Comparison of ENCODE assay signal across 18 mouse cellular contexts in the genomic region with DNA sequence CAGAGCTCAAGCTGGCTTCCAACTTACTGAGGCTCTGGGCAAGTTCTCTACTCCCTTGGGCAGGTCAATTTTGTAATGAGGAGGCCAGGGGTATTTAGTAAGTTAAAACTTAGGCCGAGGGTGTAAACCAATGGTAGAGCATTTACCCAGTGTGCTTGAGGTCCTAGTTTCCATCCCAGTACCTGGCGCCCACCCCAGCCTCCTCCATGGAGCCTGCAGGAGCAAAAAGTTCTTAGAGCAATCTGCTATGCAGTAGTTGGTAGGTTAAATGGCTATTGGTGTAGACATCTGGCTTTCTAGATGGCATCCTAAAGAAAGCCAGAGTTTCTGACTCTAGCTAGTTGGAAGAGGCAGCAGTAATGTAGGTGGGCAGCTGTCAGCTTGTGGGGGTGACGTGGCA. TPM values are rescaled to one million over a fixed set of nuclear protein-coding genes. Genes with fewer than 3 reads are reported as not detected.
A peak's percentile ranks its signal among the peaks of the same experiment; 100 is the strongest.
DNase-seq lines count a peak whose midpoint lies in the region; ATAC-seq and TF ChIP-seq lines count a peak whose summit lies in the region.
"Had no signal": no experiment of that assay in that cellular context is flagged by ENCODE, and none has a peak within 500 bp of the region (broad histone marks: within the 10 kb centered on the region; RNA-seq: fewer than 3 reads in every experiment).

No protein-coding gene starts in this region.

- 91% methylated on average over 3 of the region's 3 CpGs for WGBS in liver, embryonic 11.5 days
- WGBS in spleen, adult 2 months, result 92% methylated on average over 3 of the region's 3 CpGs

- H3K4me1 ChIP-seq in liver, embryonic 11.5 days (replicated peaks; ENCODE audit: control insufficient read depth, insufficient read depth, low read length), result peaks cover 9% of the 10 kb centered on the region
- H3K4me1 ChIP-seq in spleen, adult 2 months (ENCODE audit: control insufficient read depth, insufficient read depth, insufficient read length), result peaks cover 33% of the 10 kb centered on the region
- H3K4me1 ChIP-seq: forebrain, embryonic 15.5 days; hindbrain, embryonic 13.5 days had no signal

- ATAC-seq in frontal cortex, adult (ENCODE audit: low TSS enrichment), result peak; percentile 83
- no peak for ATAC-seq in liver, embryonic 11.5 days (replicated peaks; ENCODE audit: low FRiP score)
- ATAC-seq: forebrain, embryonic 15.5 days; hindbrain, postnatal 0 days had no signal

- no peak for TF ChIP-seq CTCF in spleen, adult 2 months (IDR thresholded peaks at IDR 0.05; ENCODE audit: extremely low read depth, insufficient read depth, insufficient read length, insufficient replicate concordance)

- no peak for TF ChIP-seq POLR2A in spleen, adult 2 months (IDR thresholded peaks at IDR 0.05; ENCODE audit: low read depth, low read length)

- H3K4me2 ChIP-seq in liver, embryonic 11.5 days, result no peak overlapping the region
- H3K4me2 ChIP-seq: embryonic facial prominence, embryonic 12.5 days; forebrain, embryonic 15.5 days; hindbrain, embryonic 13.5 days had no signal

- no peaks in the 10 kb centered on the region for H3K9me3 ChIP-seq in liver, embryonic 11.5 days (ENCODE audit: control insufficient read depth, low read length)
- H3K9me3 ChIP-seq: embryonic facial prominence, embryonic 12.5 days; forebrain, embryonic 15.5 days; hindbrain, embryonic 13.5 days had no signal

- no peaks in the 10 kb centered on the region for H3K27me3 ChIP-seq in liver, embryonic 11.5 days (replicated peaks; ENCODE audit: control insufficient read depth, insufficient read depth, low read length)
- no peaks in the 10 kb centered on the region for H3K27me3 ChIP-seq in spleen, adult 2 months (ENCODE audit: control insufficient read depth, insufficient read depth, low read length)
- H3K27me3 ChIP-seq: embryonic facial prominence, embryonic 12.5 days; forebrain, embryonic 15.5 days; hindbrain, embryonic 13.5 days had no signal

- no peaks in the 10 kb centered on the region for H3K36me3 ChIP-seq in liver, embryonic 11.5 days (ENCODE audit: control insufficient read depth, insufficient read depth, low read length)
- peaks cover 16% of the 10 kb centered on the region for H3K36me3 ChIP-seq in spleen, adult 2 months (ENCODE audit: control insufficient read depth, insufficient read depth, low read length)
- H3K36me3 ChIP-seq: forebrain, embryonic 15.5 days had no signal

- DNase-seq in frontal cortex, postnatal 25 days (ENCODE audit: low spot score in 2 of 2), result no peak
- DNase-seq in liver, embryonic 11.5 days (ENCODE audit: low spot score), result peak; percentile 16
- no peak for DNase-seq in liver
- no peak for DNase-seq in spleen, adult 2 months (ENCODE audit: low read depth in 1 of 2, low spot score in 2 of 2)
- DNase-seq in spleen, postnatal 14 days (ENCODE audit: low spot score in 2 of 2), result no peak
- no peak for DNase-seq in lung, adult 18-20 months
- DNase-seq: adrenal gland, postnatal 10 days; cerebellum, adult 11-12 months; cerebellum, adult 9-10 months; cerebellum, postnatal 25 days; gastrocnemius, postnatal 14 days; heart, postnatal 10 days had no signal

- no peak overlapping the region for H3K4me3 ChIP-seq in liver, embryonic 11.5 days (ENCODE audit: low read depth, low read length)
- no peak overlapping the region for H3K4me3 ChIP-seq in spleen, adult 2 months (ENCODE audit: extremely low read depth, insufficient read depth, insufficient read length)
- H3K4me3 ChIP-seq: embryonic facial prominence, embryonic 12.5 days; forebrain, embryonic 15.5 days; hindbrain, embryonic 13.5 days had no signal

- H3K27ac ChIP-seq in liver, embryonic 11.5 days (ENCODE audit: low read depth, low read length), result no peak overlapping the region
- H3K27ac ChIP-seq in spleen, adult 2 months (ENCODE audit: insufficient read depth, low read length), result peak overlapping the region; percentile 39
- H3K27ac ChIP-seq: embryonic facial prominence, embryonic 12.5 days; forebrain, embryonic 15.5 days; hindbrain, embryonic 13.5 days; hindbrain, postnatal 0 days had no signal

- H3K9ac ChIP-seq in liver, embryonic 11.5 days (ENCODE audit: low read depth, low read length), result no peak overlapping the region
- H3K9ac ChIP-seq: embryonic facial prominence, embryonic 12.5 days; forebrain, embryonic 15.5 days; hindbrain, embryonic 13.5 days had no signal

RNA-seq across cellular contexts. Expression of gene Gpr183, which starts 15.6 kb away (rescaled TPM):
- polyA plus RNA-seq in liver, embryonic 11.5 days (2014; fragmentation: Nextera tagmentation; extraction: Ambion mirVana), result 3.2 and 3.9 TPM in 2 replicates
- polyA plus RNA-seq in spleen, adult 2 months (2012; rRNA removed), result 19.3 and 21.5 TPM in 2 replicates

RNA-seq across cellular contexts. Expression of gene Gpr18, which starts 33.9 kb away (rescaled TPM):
- not detected in 2 replicates for polyA plus RNA-seq in liver, embryonic 11.5 days (2014; fragmentation: Nextera tagmentation; extraction: Ambion mirVana)
- 91.9 and 111 TPM in 2 replicates for polyA plus RNA-seq in spleen, adult 2 months (2012; rRNA removed)
- polyA plus RNA-seq: heart, embryonic 14.5 days; hindbrain, postnatal 0 days had no signal

Comparison
In these comparisons a context has a peak if more than half of its experiments do, and no peak if none do; other contexts are left out.
1. RNA of gene Gpr18, which starts 33.9 kb away (polyA plus RNA-seq): 91.9 to 111 TPM in spleen, adult 2 months; not detected in liver, embryonic 11.5 days; every median in the first group is over 10 times any median in the second.